Mouse (Mus musculus) intestine, embryonic 14.5 days (tissue): ENCODE data around the gene Poldip2. TPM values are rescaled to one million over a fixed set of nuclear protein-coding genes. Genes with fewer than 3 reads are reported as not detected.
A peak's percentile ranks its signal among the peaks of the same experiment; 100 is the strongest.

ENCODE experiments used
- ATAC-seq: fragments of 200-750 bp; cut with Nextera tagmentation; replicated peaks from 2 replicates; pipeline ENCODE4 v1.8.0; 2017; ENCODE audit warnings: low read depth, moderate number of reproducible peaks, moderate TSS enrichment, moderate library complexity; ENCODE audit not compliant: low FRiP score, low TSS enrichment
- DNase-seq: peaks from one replicate; pipeline ENCODE4 v3.0.0-alpha.2; 2018; ENCODE audit warnings: low spot score
- H3K27ac ChIP-seq: fragments of 300-500 bp; sonication (generic); 2 replicates; pipeline ENCODE4 v1.5.1; 2014; ENCODE audit warnings: low read depth, mild to moderate bottlenecking, control low read depth
- H3K27me3 ChIP-seq: fragments of 300-500 bp; sonication (generic); replicated peaks from 2 replicates; pipeline ENCODE4 v1.6.1; 2014; ENCODE audit warnings: low read length, control low read depth; ENCODE audit not compliant: control insufficient read depth, insufficient read depth
- H3K36me3 ChIP-seq: fragments of 300-500 bp; sonication (generic); 2 replicates; pipeline ENCODE4 v1.6.1; 2014; ENCODE audit warnings: low read length, control low read depth; ENCODE audit not compliant: control insufficient read depth, insufficient read depth
- H3K4me1 ChIP-seq: fragments of 300-500 bp; sonication (generic); replicated peaks from 2 replicates; pipeline ENCODE4 v1.6.1; 2014; ENCODE audit warnings: low read length, control low read depth, mixed read lengths; ENCODE audit not compliant: control insufficient read depth, insufficient read depth
- H3K4me2 ChIP-seq: fragments of 300-500 bp; sonication (generic); 2 replicates; pipeline ENCODE4 v1.6.1; 2014; ENCODE audit warnings: low read length
- H3K4me3 ChIP-seq: fragments of 300-500 bp; sonication (generic); 2 replicates; pipeline ENCODE4 v1.5.1; 2014; ENCODE audit warnings: low read depth, low read length, control low read depth, mixed read lengths
- H3K9ac ChIP-seq: fragments of 300-500 bp; sonication (generic); 2 replicates; pipeline ENCODE4 v1.6.1; 2014; ENCODE audit warnings: mild to moderate bottlenecking, low read length
- H3K9me3 ChIP-seq: fragments of 300-500 bp; sonication (generic); 2 replicates; pipeline ENCODE4 v1.6.1; 2016; ENCODE audit warnings: low read length, control low read depth; ENCODE audit not compliant: control insufficient read depth
- WGBS: fragments of 180-500 bp; shearing (Covaris S2); extraction: QIAGEN DNeasy Blood & Tissue Kit; methylation state at CpG from one replicate; pipeline ENCODE4 v1.1.7; 2014; 5-methylcytosine and 5-hydroxymethylcytosine counted together
- polyA plus RNA-seq: library from polyadenylated mRNA; unstranded; fragments of >200 nt; fragmentation: Nextera tagmentation; extraction: Ambion mirVana; gene quantifications from 2 replicates; pipeline ENCODE4 v1.2.1, GENCODE M21; 2014

The Poldip2 gene
- polyA plus RNA-seq, 1 experiment from 2014 or later: 146 TPM

GRCm38 (mm10) chr11:78557241-78557640 lies 45.2 kb downstream of the Poldip2 start:
- no peak overlapping the region for H3K27ac ChIP-seq
- 52% methylated on average over 8 of the region's 8 CpGs for WGBS
- no peak for ATAC-seq

GRCm38 (mm10) chr11:78560447-78560846 lies 48.5 kb downstream of the Poldip2 start:
- no peaks in the 10 kb centered on the region for H3K27me3 ChIP-seq
- H3K9ac ChIP-seq: no peak overlapping the region
- no peaks in the 10 kb centered on the region for H3K4me1 ChIP-seq
- WGBS: 16% methylated on average over 4 of the region's 4 CpGs
- no peaks in the 10 kb centered on the region for H3K36me3 ChIP-seq
- no peak overlapping the region for H3K4me3 ChIP-seq
- H3K9me3 ChIP-seq: no peaks in the 10 kb centered on the region
- DNase-seq (peak; percentile 68), ATAC-seq (peak; percentile 56; the same call in 1 of the 2 replicates)
- no peak overlapping the region for H3K4me2 ChIP-seq
- no peak overlapping the region for H3K27ac ChIP-seq

More at GRCm38 (mm10) chr11:78557241-78557640, 45.2 kb downstream of the Poldip2 start:
- Histone ChIP-seq H3K4me3 (no peak overlapping the region), H3K36me3 (no peaks in the 10 kb centered on the region), H3K4me2 (no peak overlapping the region), H3K4me1 (no peaks in the 10 kb centered on the region), H3K27me3 (no peaks in the 10 kb centered on the region), H3K9ac (no peak overlapping the region), H3K9me3 (no peaks in the 10 kb centered on the region)
- DNase-seq: no peak

DNA sequence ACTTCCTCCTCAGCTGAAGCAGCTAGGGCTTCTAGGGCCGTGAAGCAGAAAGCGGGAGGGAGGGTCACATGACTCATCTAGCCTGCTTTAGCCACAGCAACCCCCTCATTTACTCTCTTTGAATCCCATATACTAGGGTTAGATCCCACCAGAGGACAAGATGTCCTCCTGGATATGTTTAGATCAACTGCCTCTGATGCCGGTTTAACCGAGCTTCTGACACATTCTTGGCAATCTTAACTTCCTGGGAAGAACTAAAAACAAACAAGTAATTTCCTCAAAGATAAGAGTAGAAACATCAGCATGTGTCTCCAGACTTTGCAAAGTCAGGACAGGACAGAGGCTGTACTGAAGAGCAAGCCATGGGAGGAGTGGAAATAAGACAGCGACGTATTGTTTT lies 54.8 kb downstream of the Poldip2 start:
- WGBS: 44% methylated on average over 6 of the region's 6 CpGs
- no peak overlapping the region for H3K27ac ChIP-seq
- no peak for DNase-seq

DNA sequence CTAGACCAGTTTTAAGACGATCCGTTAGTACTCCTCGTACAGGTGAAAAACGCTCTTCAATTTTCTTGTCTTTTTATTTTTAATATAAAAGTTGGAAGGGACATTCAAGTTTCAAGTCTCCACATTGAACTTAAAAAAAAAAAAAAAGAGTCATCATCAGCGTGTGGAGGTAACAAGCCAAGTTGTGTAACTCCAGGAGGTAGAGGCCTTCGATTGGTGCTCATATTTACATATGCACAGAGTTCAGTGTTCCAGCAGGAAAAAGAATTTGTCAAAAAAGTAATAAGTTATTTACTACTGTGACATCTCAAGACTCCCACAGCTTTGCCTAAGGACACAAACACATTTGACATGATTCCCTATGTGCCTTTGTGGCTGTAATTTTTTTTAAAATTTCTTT lies 55.6 kb downstream of the Poldip2 start:
- no peaks in the 10 kb centered on the region for H3K4me1 ChIP-seq
- WGBS: 93% methylated on average over 6 of the region's 6 CpGs
- H3K4me3 ChIP-seq: no peak overlapping the region
- no peaks in the 10 kb centered on the region for H3K9me3 ChIP-seq
- no peak overlapping the region for H3K4me2 ChIP-seq
- H3K36me3 ChIP-seq: peaks cover 40% of the 10 kb centered on the region
- no peak overlapping the region for H3K9ac ChIP-seq
- DNase-seq (no peak), ATAC-seq (no peak)
- no peak overlapping the region for H3K27ac ChIP-seq
- H3K27me3 ChIP-seq: no peaks in the 10 kb centered on the region

More for the DNA sequence above, 54.8 kb downstream of the Poldip2 start:
- H3K4me2 ChIP-seq: no peak overlapping the region
- H3K9ac ChIP-seq: no peak overlapping the region
- no peak for ATAC-seq
- H3K36me3 ChIP-seq: peaks cover 32% of the 10 kb centered on the region
- no peak overlapping the region for H3K4me3 ChIP-seq
- no peaks in the 10 kb centered on the region for H3K4me1 ChIP-seq
- no peaks in the 10 kb centered on the region for H3K27me3 ChIP-seq
- H3K9me3 ChIP-seq: no peaks in the 10 kb centered on the region

- no peak overlapping the region for H3K9ac ChIP-seq
- H3K4me1 ChIP-seq: no peaks in the 10 kb centered on the region
- no peak overlapping the region for H3K27ac ChIP-seq
- peaks cover 42% of the 10 kb centered on the region for H3K36me3 ChIP-seq
- no peak for ATAC-seq
- H3K4me3 ChIP-seq: no peak overlapping the region
- 85% methylated on average over 10 of the region's 10 CpGs for WGBS
- no peaks in the 10 kb centered on the region for H3K27me3 ChIP-seq
- H3K4me2 ChIP-seq: no peak overlapping the region
- DNase-seq: no peak
- no peaks in the 10 kb centered on the region for H3K9me3 ChIP-seq
Measured at GRCm38 (mm10) chr11:78568827-78569226, 56.8 kb downstream of the Poldip2 start.

DNA sequence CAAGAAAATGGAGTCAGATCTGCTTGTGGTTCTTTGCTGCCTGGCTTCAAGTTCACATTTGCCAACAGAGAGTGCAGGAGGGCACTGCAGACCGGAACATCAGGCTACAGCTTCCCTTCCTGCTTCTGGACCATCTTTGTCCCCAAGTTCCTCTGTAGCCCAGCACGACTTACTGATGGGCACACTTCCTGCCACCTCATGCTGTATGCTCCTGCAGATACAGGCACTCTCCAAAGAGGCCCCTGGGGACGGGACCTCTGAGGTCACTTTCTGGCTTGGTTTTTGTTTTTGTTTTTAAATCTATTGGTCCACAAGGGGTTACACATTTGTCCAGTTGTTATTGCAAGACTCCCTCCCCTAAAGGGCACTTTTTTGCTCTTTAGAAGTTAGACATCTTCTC lies 57.8 kb downstream of the Poldip2 start:
- no peak overlapping the region for H3K27ac ChIP-seq
- WGBS: 74% methylated on average over 3 of the region's 3 CpGs
- peaks cover 48% of the 10 kb centered on the region for H3K36me3 ChIP-seq
- ATAC-seq (no peak), DNase-seq (no peak)
- H3K9me3 ChIP-seq: no peaks in the 10 kb centered on the region
- no peak overlapping the region for H3K4me2 ChIP-seq
- H3K27me3 ChIP-seq: no peaks in the 10 kb centered on the region
- no peak overlapping the region for H3K4me3 ChIP-seq
- no peak overlapping the region for H3K9ac ChIP-seq
- H3K4me1 ChIP-seq: no peaks in the 10 kb centered on the region

- Histone ChIP-seq H3K9ac (no peak overlapping the region), H3K4me3 (no peak overlapping the region), H3K36me3 (peaks cover 51% of the 10 kb centered on the region), H3K9me3 (no peaks in the 10 kb centered on the region), H3K27ac (no peak overlapping the region), H3K27me3 (no peaks in the 10 kb centered on the region), H3K4me1 (no peaks in the 10 kb centered on the region), H3K4me2 (no peak overlapping the region)
- 95% methylated on average over 8 of the region's 8 CpGs for WGBS
- ATAC-seq (no peak), DNase-seq (no peak)
Measured at GRCm38 (mm10) chr11:78571441-78571840, 59.4 kb downstream of the Poldip2 start.

- ATAC-seq (no peak), DNase-seq (no peak)
- H3K27ac ChIP-seq: no peak overlapping the region
- H3K9ac ChIP-seq: no peak overlapping the region
- no peak overlapping the region for H3K4me3 ChIP-seq
- 91% methylated on average over 6 of the region's 6 CpGs for WGBS
- no peaks in the 10 kb centered on the region for H3K27me3 ChIP-seq
- no peak overlapping the region for H3K4me2 ChIP-seq
- H3K9me3 ChIP-seq: no peaks in the 10 kb centered on the region
- peaks cover 53% of the 10 kb centered on the region for H3K36me3 ChIP-seq
- H3K4me1 ChIP-seq: no peaks in the 10 kb centered on the region
Measured at GRCm38 (mm10) chr11:78571854-78572253, 59.9 kb downstream of the Poldip2 start.
